ENCODE assay signal across 21 mouse cellular contexts in genomic region chr15:62361171-62361570, GRCm38 (mm10).
DNase-seq lines count a peak whose midpoint lies in the region; TF ChIP-seq lines count a peak whose summit lies in the region.
"Had no signal": no experiment of that assay in that cellular context is flagged by ENCODE, and none has a peak within 500 bp of the region (broad histone marks: within the 10 kb centered on the region; RNA-seq: fewer than 3 reads in every experiment).

No protein-coding gene starts in this region.

- H3ac ChIP-seq in myocyte (ENCODE audit: control insufficient read depth, insufficient read length): no peak overlapping the region

- no peak for TF ChIP-seq EP300 in CH12.LX (IDR thresholded peaks at IDR 0.05; ENCODE audit: low read length)

- H3K9ac ChIP-seq in CH12.LX (ENCODE audit: insufficient read depth, low read depth): no peak overlapping the region
- H3K9ac ChIP-seq: embryonic facial prominence, embryonic 12.5 days; forebrain, embryonic 13.5 days; forebrain, embryonic 15.5 days; forebrain, postnatal 0 days had no signal

- no peaks in the 10 kb centered on the region for H3K36me3 ChIP-seq in CH12.LX (replicated peaks in 1 of 2; ENCODE audit: control insufficient read depth in 1 of 2, insufficient read depth in 1 of 2, low read length in 1 of 2)
- H3K36me3 ChIP-seq in myocyte (ENCODE audit: control insufficient read depth, insufficient read depth): no peaks in the 10 kb centered on the region
- H3K36me3 ChIP-seq in limb, embryonic 10.5 days: no peaks in the 10 kb centered on the region
- H3K36me3 ChIP-seq: embryonic facial prominence, embryonic 10.5 days; embryonic facial prominence, embryonic 12.5 days; forebrain, embryonic 15.5 days had no signal

- dilution Hi-C loops in CH12.LX (cut with MboI; ENCODE audit: extremely low pct_ligation_motif_present, extremely low pct_unique_long_range_greater_than_20kb, low sequenced_read_pairs): no loop called here

- H3K79me2 ChIP-seq in CH12.LX (replicated peaks; ENCODE audit: control insufficient read depth, extremely low read depth, insufficient read depth, poor library complexity, severe bottlenecking): no peaks in the 10 kb centered on the region
- H3K79me2 ChIP-seq in myocyte (ENCODE audit: control insufficient read depth, insufficient read depth): no peaks in the 10 kb centered on the region

- peak; percentile 87 for DNase-seq in 3T3-L1 (ENCODE audit: low read depth, low spot score)
- DNase-seq in CH12.LX (ENCODE audit: extremely low read depth): no peak
- DNase-seq in NIH3T3 (ENCODE audit: low read depth): peak; percentile 41
- DNase-seq in left cerebral cortex, postnatal 4 days: no peak
- DNase-seq in limb, embryonic 10.5 days (ENCODE audit: low spot score): no peak
- DNase-seq in spleen, adult 18-20 months: no peak
- no peak for DNase-seq in gastrocnemius, postnatal 25 days
- DNase-seq: adrenal gland, adult 8-10 months; adrenal gland, postnatal 14 days; adrenal gland, postnatal 36 days; cerebellum, adult 11-12 months; cerebellum, adult 2 months; cerebellum, adult 9-10 months; cerebellum, postnatal 10 days; cerebellum, postnatal 25 days; forebrain, postnatal 0 days had no signal

- in situ Hi-C loops in CH12.LX (cut with MboI; ENCODE audit: low pct_ligation_motif_present, low pct_unique_long_range_greater_than_20kb, low sequenced_read_pairs): loop anchor here (5.0 kb wide), 1 partner anchor 101 kb away; no protein-coding TSS in a partner anchor

- intact Hi-C loops in left cerebral cortex, postnatal 4 days (cut with DNase I): no loop called here

- peaks cover 2% of the 10 kb centered on the region for H3K9me3 ChIP-seq in CH12.LX (replicated peaks; ENCODE audit: low read length)
- H3K9me3 ChIP-seq in limb, embryonic 10.5 days (replicated peaks): no peaks in the 10 kb centered on the region
- H3K9me3 ChIP-seq: embryonic facial prominence, embryonic 10.5 days; embryonic facial prominence, embryonic 12.5 days; forebrain, embryonic 13.5 days; forebrain, embryonic 15.5 days had no signal

- peaks cover 13 to 65% of the 10 kb centered on the region in 2 experiments for H3K4me1 ChIP-seq in CH12.LX (ENCODE audit: control insufficient read depth in 1 of 2, insufficient read depth in 2 of 2)
- H3K4me1 ChIP-seq in limb, embryonic 10.5 days: no peaks in the 10 kb centered on the region
- H3K4me1 ChIP-seq: embryonic facial prominence, embryonic 10.5 days; embryonic facial prominence, embryonic 12.5 days; forebrain, embryonic 13.5 days; forebrain, embryonic 15.5 days had no signal

- H3K4me2 ChIP-seq in CH12.LX (ENCODE audit: insufficient read depth, low read depth, poor library complexity, severe bottlenecking) (no peak overlapping the region), myocyte (ENCODE audit: low read depth) (no peak overlapping the region)
- H3K4me2 ChIP-seq: embryonic facial prominence, embryonic 12.5 days; forebrain, embryonic 13.5 days; forebrain, embryonic 15.5 days had no signal

- H3K4me3 ChIP-seq in CH12.LX (replicated peaks in 1 of 3; ENCODE audit: low read depth in 2 of 3, low read length in 2 of 3, poor library complexity in 1 of 3) (no peak overlapping the region), myocyte (no peak overlapping the region)
- no peak overlapping the region for H3K4me3 ChIP-seq in limb, embryonic 10.5 days
- H3K4me3 ChIP-seq: embryonic facial prominence, embryonic 10.5 days; embryonic facial prominence, embryonic 12.5 days; forebrain, embryonic 13.5 days; forebrain, embryonic 15.5 days had no signal

- no peak for TF ChIP-seq POLR2A in CH12.LX (IDR thresholded peaks at IDR 0.05; ENCODE audit: low read depth, low read length)
- TF ChIP-seq POLR2A in myocyte (IDR thresholded peaks at IDR 0.05; ENCODE audit: insufficient read length, low read depth): no peak

- peak overlapping the region; percentile 14; the same call in 1 of the 2 replicates for H3K27ac ChIP-seq in CH12.LX (ENCODE audit: insufficient read depth, low read depth)
- no peak overlapping the region for H3K27ac ChIP-seq in limb, embryonic 10.5 days
- H3K27ac ChIP-seq: embryonic facial prominence, embryonic 10.5 days; embryonic facial prominence, embryonic 12.5 days; forebrain, embryonic 13.5 days; forebrain, embryonic 15.5 days had no signal

- TF ChIP-seq CTCF in CH12.LX (conservative IDR thresholded peaks at IDR 0.05 in 1 of 2, IDR thresholded peaks at IDR 0.05 in 1 of 2; ENCODE audit: low read depth in 2 of 2, low read length in 2 of 2): no peak

- TF ChIP-seq RAD21 in CH12.LX (IDR thresholded peaks at IDR 0.05; ENCODE audit: low read depth, low read length): no peak

- no peaks in the 10 kb centered on the region for H3K27me3 ChIP-seq in CH12.LX (replicated peaks)
- H3K27me3 ChIP-seq in myocyte (ENCODE audit: control insufficient read depth, insufficient read depth, insufficient read length): no peaks in the 10 kb centered on the region
- no peaks in the 10 kb centered on the region for H3K27me3 ChIP-seq in limb, embryonic 10.5 days (ENCODE audit: low read depth, poor library complexity, severe bottlenecking)
- H3K27me3 ChIP-seq: embryonic facial prominence, embryonic 12.5 days; forebrain, embryonic 13.5 days; forebrain, embryonic 15.5 days had no signal

TF ChIP-seq in CH12.LX, 34 proteins besides CTCF, POLR2A, EP300 and RAD21:
- TF ChIP-seq PAX5 (IDR thresholded peaks at IDR 0.05; ENCODE audit: low read length) (no peak), CHD2 (IDR thresholded peaks at IDR 0.05; ENCODE audit: low read length) (no peak), MYC (IDR thresholded peaks at IDR 0.05; ENCODE audit: low read depth, low read length) (no peak), UBTF (IDR thresholded peaks at IDR 0.05; ENCODE audit: low read depth, low read length) (no peak), ZMIZ1 (IDR thresholded peaks at IDR 0.05; ENCODE audit: low read depth, low read length) (no peak), ZNF384 (IDR thresholded peaks at IDR 0.05; ENCODE audit: low read depth, low read length) (no peak), KAT2A (IDR thresholded peaks at IDR 0.05; ENCODE audit: insufficient replicate concordance, low read length) (no peak), MAFK (IDR thresholded peaks at IDR 0.05; ENCODE audit: insufficient replicate concordance, low read length) (no peak), GABPA (IDR thresholded peaks at IDR 0.05; ENCODE audit: insufficient replicate concordance, low read depth, low read length) (no peak), ELF1 (IDR thresholded peaks at IDR 0.05; ENCODE audit: low read depth, low read length) (no peak), MEF2A (IDR thresholded peaks at IDR 0.05; ENCODE audit: borderline replicate concordance, low read depth, low read length) (no peak), JUND (conservative IDR thresholded peaks at IDR 0.05; ENCODE audit: low read depth, low read length) (no peak), MXI1 (IDR thresholded peaks at IDR 0.05; ENCODE audit: low read depth, low read length) (no peak), RCOR1 (conservative IDR thresholded peaks at IDR 0.05; ENCODE audit: low read depth, low read length) (no peak), IRF4 (IDR thresholded peaks at IDR 0.05; ENCODE audit: low read depth, low read length) (no peak), CHD1 (IDR thresholded peaks at IDR 0.05; ENCODE audit: low read depth, low read length) (no peak)
TF ChIP-seq in CH12.LX: peak in this region for 0.

TF ChIP-seq in myocyte, 11 proteins besides CTCF, POLR2A, EP300 and RAD21:
- TF ChIP-seq POLR2AphosphoS2 (IDR thresholded peaks at IDR 0.05; ENCODE audit: insufficient read length, low read depth) (no peak), MYOD1 (IDR thresholded peaks at IDR 0.05; ENCODE audit: control insufficient read depth in 1 of 3, insufficient read length in 2 of 3, low read depth in 2 of 3) (peak in 2 of 3 experiments; percentile 12 to 28), MAX (IDR thresholded peaks at IDR 0.05; ENCODE audit: low read depth) (no peak), SRF (IDR thresholded peaks at IDR 0.05; ENCODE audit: control insufficient read depth, insufficient read length, low read depth) (no peak), CEBPB (IDR thresholded peaks at IDR 0.05; ENCODE audit: insufficient read depth, poor library complexity, severe bottlenecking) (no peak)

Comparison
In these comparisons a context has a peak if more than half of its experiments do, and no peak if none do; other contexts are left out.
1. DNase-seq: peak in 3T3-L1 (single experiment) and NIH3T3 (single experiment); none in CH12.LX (single experiment), left cerebral cortex, postnatal 4 days (single experiment), limb, embryonic 10.5 days (single experiment), spleen, adult 18-20 months (0 of 2) and gastrocnemius, postnatal 25 days (single experiment).